Mouse (Mus musculus) CD8-positive naive resting alpha-beta T cell, adult 2 months (primary cell): ENCODE data around the gene Ahcyl2.

Experiments used
- DNase-seq, 2 experiments: peaks; one replicate each; pipeline ENCODE4 v3.0.0; 2022; ENCODE audit warnings: low read depth in 2 of 2, low spot score in 2 of 2

The Ahcyl2 gene

GRCm38 (mm10) chr6:29903343-29903914, 135.6 kb downstream of the Ahcyl2 start:
- DNase-seq: no peak

DNA sequence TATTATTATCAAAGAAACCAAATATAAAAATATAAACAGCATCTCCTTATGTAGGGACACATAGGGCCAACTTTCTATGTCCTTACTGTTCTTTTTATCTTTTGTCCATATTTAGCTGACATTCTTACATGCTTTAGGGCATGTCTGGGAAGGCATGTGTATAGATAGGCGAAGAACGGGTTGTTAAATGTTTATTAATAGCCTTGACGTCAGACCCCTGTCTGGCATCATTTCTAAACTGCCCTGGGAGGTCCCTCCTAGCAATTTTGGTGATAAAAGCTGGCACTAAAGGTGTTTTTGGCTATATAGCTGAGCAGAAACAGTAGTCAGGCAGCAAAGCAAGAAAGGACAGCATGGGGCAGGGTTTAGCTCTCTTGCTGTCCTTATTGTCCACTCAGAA, 136.5 kb downstream of the Ahcyl2 start:
- DNase-seq: no peak

DNA sequence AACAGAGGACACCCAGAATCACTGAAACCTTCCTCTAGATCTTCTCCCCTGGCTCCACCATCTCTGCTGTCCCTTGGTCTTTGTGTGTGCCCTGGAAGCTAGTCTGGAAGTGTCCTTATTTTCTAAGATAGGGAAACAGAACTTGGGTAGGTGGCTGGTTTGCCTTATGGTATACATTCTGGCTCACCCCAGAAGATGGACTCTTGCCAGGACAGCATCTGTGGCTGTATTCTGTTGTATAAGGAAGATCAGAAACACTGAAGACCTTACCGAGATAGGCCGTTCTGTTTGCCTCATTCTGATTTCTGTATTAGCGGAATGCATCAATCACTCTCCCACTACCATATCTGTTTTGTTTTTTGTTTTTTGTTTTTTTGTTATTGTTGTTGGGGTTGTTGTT, 142.8 kb downstream of the Ahcyl2 start:
- DNase-seq: no peak

DNA sequence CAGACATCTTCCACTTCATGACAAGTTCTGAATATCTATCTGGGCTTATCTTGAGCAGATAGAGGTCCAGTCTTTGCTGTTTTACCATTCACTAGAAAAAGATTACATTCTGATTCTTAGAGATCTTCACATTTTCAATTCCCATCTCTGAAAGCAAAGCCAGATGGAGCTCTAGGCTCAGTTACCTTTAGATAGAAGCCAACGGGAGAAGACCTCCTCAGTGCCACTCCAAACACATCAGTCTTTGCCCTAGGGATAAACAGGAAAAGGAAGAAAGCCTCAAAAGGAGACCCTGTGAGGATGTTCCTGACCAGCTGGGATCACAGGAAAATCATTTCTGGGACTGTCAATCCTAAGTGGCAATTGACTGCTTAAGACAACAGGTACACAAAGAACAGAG, 145.9 kb downstream of the Ahcyl2 start:
- DNase-seq: no peak

DNA sequence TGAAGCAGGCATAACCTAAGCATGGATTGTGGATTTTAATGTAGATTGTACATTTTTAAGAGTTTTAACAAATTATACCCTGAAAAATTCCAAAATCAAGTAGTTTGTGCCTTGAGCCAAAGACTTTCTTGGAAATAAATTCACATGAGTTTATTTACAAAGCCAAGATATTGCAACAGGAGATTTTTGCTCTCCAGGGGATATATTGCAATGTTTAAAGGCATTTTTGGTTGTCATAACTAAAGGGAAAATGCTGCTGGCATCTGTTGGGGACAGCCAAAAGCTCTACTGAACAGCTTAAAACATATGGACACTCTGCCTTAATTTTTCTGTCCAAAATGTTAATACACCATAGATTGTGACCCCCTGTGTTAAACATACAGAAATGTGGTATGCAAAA, 146.3 kb downstream of the Ahcyl2 start:
- no peak for DNase-seq

DNA sequence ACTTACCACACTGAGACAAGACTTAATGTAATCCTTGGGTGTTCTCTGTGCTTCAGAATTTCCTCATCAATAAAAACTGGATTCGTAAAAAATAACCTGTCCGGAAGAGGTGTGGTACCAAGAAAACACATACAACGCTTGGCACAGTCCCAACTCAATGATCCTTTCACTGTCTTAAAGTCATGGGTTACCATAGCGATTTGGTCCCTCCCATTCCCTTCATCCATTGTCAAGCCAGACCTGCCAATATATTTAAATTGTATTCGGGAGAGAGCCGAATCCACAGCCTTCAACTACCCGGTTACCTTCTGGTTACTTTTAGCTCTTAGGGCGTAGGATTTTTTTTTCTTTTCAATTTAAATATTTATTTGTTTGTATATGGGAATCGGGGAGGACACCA, 148.0 kb downstream of the Ahcyl2 start:
- DNase-seq: no peak

GRCm38 (mm10) chr6:29916530-29917382, 148.9 kb downstream of the Ahcyl2 start, which contains the start of gene Strip2:
Gene Strip2, plus strand, starts transcription at chr6:29917012.
- peak; percentile 58 to 72 for DNase-seq

GRCm38 (mm10) chr6:29917383-29917720, 149.5 kb downstream of the Ahcyl2 start:
- DNase-seq: no peak

- no peak for DNase-seq
Measured at GRCm38 (mm10) chr6:29917947-29918346, 150.1 kb downstream of the Ahcyl2 start.

GRCm38 (mm10) chr6:29923501-29923900, 155.7 kb downstream of the Ahcyl2 start:
- DNase-seq: no peak

GRCm38 (mm10) chr6:29925594-29926219, 157.9 kb downstream of the Ahcyl2 start:
- DNase-seq: no peak

GRCm38 (mm10) chr6:29930087-29930486, 162.3 kb downstream of the Ahcyl2 start:
- no peak for DNase-seq

GRCm38 (mm10) chr6:29930665-29931064, 162.9 kb downstream of the Ahcyl2 start:
- no peak for DNase-seq

- DNase-seq: no peak
Measured at GRCm38 (mm10) chr6:29931181-29931580, 163.4 kb downstream of the Ahcyl2 start.

GRCm38 (mm10) chr6:29935741-29936140, 167.9 kb downstream of the Ahcyl2 start:
- DNase-seq: no peak

GRCm38 (mm10) chr6:29940428-29940827, 172.6 kb downstream of the Ahcyl2 start:
- no peak for DNase-seq

- DNase-seq: no peak
Measured at GRCm38 (mm10) chr6:29941036-29941435, 173.2 kb downstream of the Ahcyl2 start.

DNA sequence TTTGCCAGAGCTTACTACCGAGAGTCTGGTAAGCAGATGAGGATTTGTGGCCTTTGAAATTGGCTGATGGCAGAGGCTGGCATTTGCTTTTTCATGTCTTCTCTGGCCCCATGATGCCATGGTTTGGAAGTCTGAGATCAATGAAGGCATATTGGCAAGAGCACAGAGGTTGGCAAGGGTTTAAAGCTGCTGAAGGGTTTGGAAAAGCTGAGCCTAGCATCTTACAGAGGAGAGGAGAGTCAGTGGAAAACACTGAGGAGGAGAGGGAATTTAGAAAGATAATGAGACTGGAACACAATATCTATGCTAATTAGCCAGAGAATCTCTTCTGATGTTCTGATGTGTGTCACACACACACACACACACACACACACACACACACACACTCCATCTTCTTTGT, 176.7 kb downstream of the Ahcyl2 start:
- DNase-seq: no peak

GRCm38 (mm10) chr6:29946568-29946967, 178.8 kb downstream of the Ahcyl2 start:
- no peak for DNase-seq

DNA sequence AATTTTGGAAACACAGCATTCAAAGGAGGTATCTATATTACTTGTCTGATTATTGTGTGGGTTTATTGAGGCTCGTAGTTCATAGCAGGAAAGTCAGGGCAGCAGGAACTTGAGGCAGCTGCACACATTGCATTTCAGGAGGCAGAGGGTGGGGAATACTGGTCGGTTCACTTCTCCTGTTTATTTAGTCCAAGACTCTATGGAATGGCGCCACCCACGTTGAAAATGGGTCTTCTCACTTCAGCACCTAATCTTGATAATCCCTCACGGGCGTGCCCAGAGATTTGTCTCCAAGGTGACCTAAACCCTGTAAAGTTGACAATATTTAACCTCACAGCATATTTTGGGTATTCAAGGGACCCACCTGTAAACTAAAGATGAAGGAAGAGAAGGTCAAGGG, 180.0 kb downstream of the Ahcyl2 start:
- no peak for DNase-seq

GRCm38 (mm10) chr6:29956749-29957148, 188.9 kb downstream of the Ahcyl2 start:
- DNase-seq: no peak

DNA sequence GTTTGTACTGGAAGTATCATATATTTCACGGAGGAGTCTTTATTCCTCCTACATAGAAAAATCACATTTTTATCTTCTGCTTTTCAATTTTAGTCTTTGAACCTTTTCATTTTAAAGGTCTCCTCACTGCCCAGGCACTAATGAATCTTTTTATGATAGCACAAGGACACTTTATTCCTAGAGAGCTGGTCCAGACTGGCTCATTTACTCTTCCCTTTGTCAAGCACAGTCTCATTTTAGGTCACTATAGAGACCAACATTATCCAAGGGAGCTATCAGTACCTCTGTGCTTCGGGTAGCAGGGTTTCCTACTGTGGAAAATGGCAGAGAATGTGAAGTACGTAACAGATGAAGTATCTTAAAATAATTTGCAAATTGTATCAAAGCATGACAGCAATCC, 190.9 kb downstream of the Ahcyl2 start:
- no peak for DNase-seq
